Comparison of ENCODE assay signal across 8 mouse cellular contexts in the genomic region with DNA sequence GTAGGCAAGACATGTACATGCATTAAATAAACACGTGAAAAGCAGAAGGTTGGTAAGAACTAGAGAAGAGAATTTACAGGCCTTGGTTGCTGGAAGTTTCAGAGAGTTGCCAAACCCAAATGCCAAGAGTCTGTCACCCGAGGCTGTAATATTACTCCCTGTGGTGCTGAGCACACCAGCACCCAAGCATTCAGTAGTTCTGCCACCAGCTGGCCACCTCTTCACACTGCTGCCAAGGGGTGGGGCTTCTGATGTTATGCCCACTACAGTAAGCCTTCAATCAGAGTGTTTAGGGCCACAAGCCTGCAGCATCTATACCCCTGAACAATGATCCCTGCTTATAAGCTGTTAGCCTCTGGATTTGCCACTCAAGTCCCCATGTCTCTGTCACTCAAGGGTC. TPM values are rescaled to one million over a fixed set of nuclear protein-coding genes. Genes with fewer than 3 reads are reported as not detected.
DNase-seq lines count a peak whose midpoint lies in the region; ATAC-seq and TF ChIP-seq lines count a peak whose summit lies in the region.

No protein-coding gene starts in this region.

- intact Hi-C loops in gastrocnemius, adult 2 months (cut with DNase I): no loop called here

- H3K27me3 ChIP-seq in thymus, adult 2 months (ENCODE audit: control insufficient read depth, insufficient read depth, low read length): no peaks in the 10 kb centered on the region

- H3K4me1 ChIP-seq in thymus, adult 2 months (replicated peaks; ENCODE audit: control insufficient read depth, insufficient read depth, low read length): peaks cover 57% of the 10 kb centered on the region

- no peaks in the 10 kb centered on the region for H3K36me3 ChIP-seq in thymus, adult 2 months (ENCODE audit: control insufficient read depth, insufficient read depth, low read length)

- peak; percentile 71 for DNase-seq in gastrocnemius, adult 2 months
- DNase-seq in gastrocnemius, postnatal 4 days (ENCODE audit: low spot score in 2 of 2): no peak
- DNase-seq in thymus, adult 2 months: peak; percentile 52
- no peak for DNase-seq in thymus, adult 18-20 months
- DNase-seq in kidney, postnatal 25 days: peak; percentile 35 to 65
- peak; percentile 46 to 60 for DNase-seq in thymus, postnatal 36 days
- no peak for DNase-seq in testis, postnatal 14 days (ENCODE audit: low spot score)

- no peak for ATAC-seq in megakaryocyte, adult 5-6 weeks (ENCODE audit: poor library complexity, severe bottlenecking)

- H3K27ac ChIP-seq in gastrocnemius, adult 2 months: no peak overlapping the region
- no peak overlapping the region for H3K27ac ChIP-seq in thymus, adult 2 months (ENCODE audit: control insufficient read depth, insufficient read depth, low read length)

- WGBS in thymus, adult 2 months: 34% methylated on average over 2 of the region's 2 CpGs

- no peak for TF ChIP-seq POLR2A in thymus, adult 2 months (IDR thresholded peaks at IDR 0.05; ENCODE audit: control insufficient read depth, extremely low read depth, insufficient read depth, low read length, poor library complexity)

- H3K4me3 ChIP-seq in gastrocnemius, adult 2 months: no peak overlapping the region
- no peak overlapping the region for H3K4me3 ChIP-seq in thymus, adult 2 months (ENCODE audit: control insufficient read depth, insufficient read depth, low read length)

- peak; percentile 44 for TF ChIP-seq CTCF in gastrocnemius, adult 2 months (IDR thresholded peaks at IDR 0.05)
- no peak for TF ChIP-seq CTCF in thymus, adult 2 months (IDR thresholded peaks at IDR 0.05; ENCODE audit: borderline replicate concordance, control insufficient read depth, extremely low read depth, insufficient read depth, low read length, poor library complexity)

RNA-seq across cellular contexts. Expression of gene Mxd4, which starts 13.9 kb away (rescaled TPM):
- 10 to 100 TPM; 25.8 to 35.6 TPM for total RNA-seq in gastrocnemius, adult 2 months (2021)
- 10 to 100 TPM; 79.5 to 81.3 TPM for total RNA-seq in gastrocnemius, postnatal 4 days (2021)
- polyA plus RNA-seq in thymus, adult 2 months (2012; rRNA removed): 515 and 525 TPM in 2 replicates
- total RNA-seq in megakaryocyte, adult 5-6 weeks (2015): 16.2 and 17.6 TPM in 2 replicates
- 19.8 and 21.6 TPM in 2 replicates for total RNA-seq in megakaryocyte, adult 5-6 weeks (2017)

RNA-seq across cellular contexts. Expression of gene Haus3, which starts 32.1 kb away (rescaled TPM):
- total RNA-seq in gastrocnemius, adult 2 months (2021): 1 to 10 TPM; 3.2 to 4.2 TPM
- 1 to 10 TPM; 7.9 to 8.4 TPM for total RNA-seq in gastrocnemius, postnatal 4 days (2021)
- 3.3 and 4.2 TPM in 2 replicates for polyA plus RNA-seq in thymus, adult 2 months (2012; rRNA removed)
- 33.6 and 41.4 TPM in 2 replicates for total RNA-seq in megakaryocyte, adult 5-6 weeks (2015)
- total RNA-seq in megakaryocyte, adult 5-6 weeks (2017): 44.8 and 53.7 TPM in 2 replicates

RNA-seq across cellular contexts. Expression of gene Poln, which starts 32.1 kb away (rescaled TPM):
- total RNA-seq in gastrocnemius, adult 2 months (2021): 1 to 10 TPM; 1.1 to 2.1 TPM
- total RNA-seq in gastrocnemius, postnatal 4 days (2021): 1 to 10 TPM; 2.1 TPM
- polyA plus RNA-seq in thymus, adult 2 months (2012; rRNA removed): 2.3 and 2.4 TPM in 2 replicates
- total RNA-seq in megakaryocyte, adult 5-6 weeks (2015): 1.7 and 3.9 TPM in 2 replicates
- 1.2 and 2.7 TPM in 2 replicates for total RNA-seq in megakaryocyte, adult 5-6 weeks (2017)

Comparison
In these comparisons a context has a peak if more than half of its experiments do, and no peak if none do; other contexts are left out.
1. DNase-seq: peak in gastrocnemius, adult 2 months (single experiment), thymus, adult 2 months (single experiment), kidney, postnatal 25 days (2 of 2) and thymus, postnatal 36 days (2 of 2); none in gastrocnemius, postnatal 4 days (0 of 2), thymus, adult 18-20 months (0 of 2) and testis, postnatal 14 days (single experiment).